Mouse (Mus musculus): ENCODE measurements at regions not wholly inside any gene's neighbourhood (a gene's known extent, or its start where the extent isn't known, plus 50 kb on each side); places are given as distances from the start of the nearest gene placed in this dataset.
"Not testable (repeated sequence)": the region's sequence is repeated elsewhere in the genome, so short reads cannot be mapped to it uniquely, and the experiment has no call there.

GRCm38 (mm10) chr1:152252658-152253267 lies 133.7 kb downstream of the Tsen15 start:
- DNase-seq (ENCODE audit: low spot score in 2 of 2) = no peak

DNA sequence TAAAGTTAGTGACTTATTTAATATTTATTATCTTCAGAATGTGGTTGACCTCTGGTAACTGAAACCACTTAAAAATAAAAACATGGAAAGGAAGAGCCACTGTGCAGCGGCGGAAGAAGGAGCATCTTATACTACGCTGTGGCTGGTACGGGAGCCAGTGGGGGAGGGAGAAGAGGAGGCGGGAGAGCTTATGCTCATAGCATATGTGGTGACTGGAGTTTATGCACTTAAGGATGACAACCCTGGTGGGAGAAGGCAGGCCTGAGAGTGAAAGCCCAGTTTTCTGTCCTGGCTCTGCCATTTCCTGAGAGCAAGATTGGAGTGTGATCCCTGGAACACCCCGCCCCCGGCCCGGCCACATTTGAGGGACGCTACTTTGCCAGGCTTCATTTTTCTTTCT lies 145.5 kb downstream of the Tsen15 start:
- peak in 1 of 2 experiments; percentile 39 for DNase-seq (ENCODE audit: low spot score in 2 of 2)

GRCm38 (mm10) chr1:152239376-152239775 lies 147.1 kb downstream of the Tsen15 start:
- DNase-seq (ENCODE audit: low spot score in 2 of 2) = no peak

- no peak for DNase-seq (ENCODE audit: low spot score in 2 of 2)
Observed at GRCm38 (mm10) chr1:152235212-152235792, 145.4 kb upstream of the 1700025G04Rik start.

- no peak for DNase-seq (ENCODE audit: low spot score in 2 of 2)
Observed at GRCm38 (mm10) chr1:152234716-152235115, 144.8 kb upstream of the 1700025G04Rik start.

DNA sequence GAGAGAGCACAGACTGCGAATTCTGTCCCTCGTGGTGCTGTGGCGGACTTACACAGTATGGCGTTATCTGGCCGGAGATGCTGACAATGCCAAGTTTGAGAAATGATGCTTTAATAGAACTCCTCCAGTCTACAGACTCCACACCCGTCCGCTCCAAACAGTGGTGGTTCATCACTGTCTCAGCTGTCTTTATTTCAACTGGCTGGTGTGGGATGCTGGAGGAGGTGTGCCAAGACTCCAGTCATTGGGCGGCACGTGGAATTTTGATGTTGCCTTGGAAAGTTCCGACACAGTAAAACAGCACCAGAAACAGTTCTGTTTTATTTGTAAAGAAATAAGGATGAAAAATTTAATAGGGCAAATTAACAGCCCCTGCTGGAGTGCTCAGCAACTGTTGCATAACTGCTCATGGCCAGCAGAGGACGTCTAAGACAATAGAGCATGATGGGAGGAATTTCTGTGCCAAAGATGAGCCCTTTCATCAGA lies 141.8 kb upstream of the 1700025G04Rik start:
- peak in 1 of 2 experiments; percentile 28 for DNase-seq (ENCODE audit: low spot score in 2 of 2)

DNA sequence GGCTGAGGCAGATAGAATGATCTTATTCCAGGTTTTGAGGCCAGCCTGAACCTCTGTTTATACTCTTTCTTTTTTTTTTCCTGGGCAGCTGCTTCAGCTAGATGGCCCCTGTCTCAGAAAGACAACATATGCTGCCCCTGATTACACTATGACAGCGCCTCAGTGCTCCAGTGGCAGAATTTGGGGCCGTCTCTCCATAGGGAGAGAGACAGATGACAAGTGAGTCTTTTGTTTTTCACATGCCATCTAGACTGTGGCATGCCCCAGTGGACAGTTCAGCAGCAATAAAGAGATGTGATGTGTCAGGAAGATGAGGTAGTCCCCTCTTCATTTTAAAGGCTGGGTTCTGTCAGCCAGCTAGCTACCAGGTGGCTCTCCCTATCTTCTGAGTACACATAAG lies 139.8 kb upstream of the 1700025G04Rik start:
- peak in 1 of 2 experiments; percentile 6 for DNase-seq (ENCODE audit: low spot score in 2 of 2)

- DNase-seq (ENCODE audit: low spot score in 2 of 2) = peak in 1 of 2 experiments; percentile 16
Observed at GRCm38 (mm10) chr1:152226049-152226448, 136.1 kb upstream of the 1700025G04Rik start.

GRCm38 (mm10) chr1:152223666-152224065 lies 133.7 kb upstream of the 1700025G04Rik start:
- peak in 1 of 2 experiments; percentile 15 for DNase-seq (ENCODE audit: low spot score in 2 of 2)

DNA sequence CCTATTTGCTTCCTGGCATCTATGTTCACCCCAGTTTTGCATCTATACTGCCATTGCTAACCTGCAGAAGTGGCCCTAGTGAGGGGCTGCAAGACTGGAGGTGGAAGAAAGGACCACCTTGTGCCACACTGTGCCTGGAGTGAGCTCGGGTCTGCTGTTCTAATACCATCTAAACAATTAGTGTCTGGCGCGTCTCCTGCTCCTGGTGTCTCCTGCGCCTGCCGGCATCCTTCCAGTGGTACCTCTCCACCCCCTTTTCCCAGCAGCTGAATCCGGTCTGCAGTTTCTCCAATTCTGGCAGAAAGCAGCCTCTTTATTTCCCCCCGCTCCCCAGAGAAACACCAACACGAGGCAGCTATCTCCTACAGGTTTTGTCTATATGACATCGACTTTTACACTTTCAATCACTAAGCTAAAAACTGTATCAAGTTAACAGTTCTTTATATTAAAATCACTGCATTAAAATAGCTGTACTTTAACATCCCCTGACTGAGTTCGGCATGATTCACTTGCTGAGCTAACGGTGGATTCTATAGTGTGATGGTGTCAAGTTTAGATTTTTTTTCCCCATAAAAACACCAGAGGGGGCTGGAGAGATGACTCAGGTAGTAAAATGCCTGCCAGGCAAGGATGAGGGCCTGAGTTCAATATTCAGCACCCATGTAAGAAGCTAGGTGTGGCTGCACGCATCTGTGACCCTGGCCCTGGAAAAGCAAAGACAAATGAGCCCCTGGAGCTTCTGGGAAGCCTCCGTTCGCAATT lies 131.1 kb upstream of the 1700025G04Rik start:
- no peak for DNase-seq (ENCODE audit: low spot score in 2 of 2)

GRCm38 (mm10) chr1:152219752-152220151 lies 129.8 kb upstream of the 1700025G04Rik start:
- DNase-seq (ENCODE audit: low spot score in 2 of 2) = not testable (repeated sequence)

DNA sequence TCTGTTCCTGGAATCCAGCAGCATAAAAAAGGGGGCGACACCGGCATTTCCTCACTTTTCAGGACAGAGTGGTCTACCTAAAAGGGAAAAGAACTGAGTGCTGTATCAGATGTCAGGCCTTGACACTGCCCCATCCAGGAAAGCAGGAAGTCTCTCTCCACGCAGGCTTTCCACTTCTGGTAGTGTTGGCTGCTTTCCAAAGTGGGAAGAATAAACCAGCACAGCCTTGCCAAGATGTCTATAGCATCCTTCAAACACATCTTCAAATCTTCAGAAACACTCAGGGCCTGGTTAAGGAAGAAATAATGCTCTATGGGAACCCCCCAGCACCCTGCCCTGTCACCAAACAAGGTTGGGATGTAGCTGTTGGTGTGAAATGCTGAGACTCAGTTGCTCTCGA lies 127.5 kb upstream of the 1700025G04Rik start:
- no peak for DNase-seq (ENCODE audit: low spot score in 2 of 2)

DNA sequence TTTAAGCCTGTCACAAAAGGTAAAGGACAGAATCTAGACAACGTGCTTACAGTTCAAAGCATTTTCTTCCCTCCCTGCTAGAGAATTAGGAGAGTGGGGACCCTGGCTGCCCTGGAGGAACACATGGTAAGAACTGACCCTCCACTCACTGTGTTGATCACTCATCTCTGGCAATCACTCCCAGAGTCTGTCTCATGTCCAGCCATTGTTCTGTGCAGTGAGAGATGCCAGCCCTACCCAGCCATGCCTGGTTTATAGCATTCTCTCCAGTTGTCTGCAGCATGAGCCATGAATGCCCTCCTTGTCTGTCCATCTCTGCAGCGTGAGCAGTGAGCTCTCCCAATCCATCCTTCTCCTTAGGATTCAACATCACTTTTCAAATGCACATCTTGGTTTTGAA lies 124.5 kb upstream of the 1700025G04Rik start:
- no peak for DNase-seq (ENCODE audit: low spot score in 2 of 2)

DNA sequence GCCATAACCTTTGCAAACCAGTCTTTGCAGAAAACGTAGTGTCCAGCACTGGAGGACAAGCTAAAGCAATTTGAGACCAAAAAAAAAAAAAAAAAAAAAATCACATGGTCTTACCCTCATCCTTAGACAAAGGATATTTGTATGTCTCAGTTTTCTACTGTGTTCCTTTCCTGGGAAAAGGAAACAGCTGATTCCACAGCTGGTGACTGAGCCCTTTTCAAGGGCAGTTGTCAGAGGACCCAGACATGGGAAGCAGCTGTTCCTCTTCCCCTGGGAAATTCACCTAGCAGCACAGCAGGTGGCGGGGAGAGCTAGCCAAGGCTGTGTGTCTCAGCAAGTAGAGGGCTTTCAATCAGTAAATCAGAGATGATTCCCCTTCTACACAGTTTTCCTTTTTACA lies 113.3 kb upstream of the 1700025G04Rik start:
- DNase-seq (ENCODE audit: low spot score in 2 of 2) = peak in 1 of 2 experiments; percentile 31

- peak in 1 of 2 experiments; percentile 3 for DNase-seq (ENCODE audit: low spot score in 2 of 2)
Observed at GRCm38 (mm10) chr1:152188700-152189099, 98.8 kb upstream of the 1700025G04Rik start.

- DNase-seq (ENCODE audit: low spot score in 2 of 2) = peak in 1 of 2 experiments; percentile 15
Observed at GRCm38 (mm10) chr1:152184956-152185355, 95.0 kb upstream of the 1700025G04Rik start.

DNA sequence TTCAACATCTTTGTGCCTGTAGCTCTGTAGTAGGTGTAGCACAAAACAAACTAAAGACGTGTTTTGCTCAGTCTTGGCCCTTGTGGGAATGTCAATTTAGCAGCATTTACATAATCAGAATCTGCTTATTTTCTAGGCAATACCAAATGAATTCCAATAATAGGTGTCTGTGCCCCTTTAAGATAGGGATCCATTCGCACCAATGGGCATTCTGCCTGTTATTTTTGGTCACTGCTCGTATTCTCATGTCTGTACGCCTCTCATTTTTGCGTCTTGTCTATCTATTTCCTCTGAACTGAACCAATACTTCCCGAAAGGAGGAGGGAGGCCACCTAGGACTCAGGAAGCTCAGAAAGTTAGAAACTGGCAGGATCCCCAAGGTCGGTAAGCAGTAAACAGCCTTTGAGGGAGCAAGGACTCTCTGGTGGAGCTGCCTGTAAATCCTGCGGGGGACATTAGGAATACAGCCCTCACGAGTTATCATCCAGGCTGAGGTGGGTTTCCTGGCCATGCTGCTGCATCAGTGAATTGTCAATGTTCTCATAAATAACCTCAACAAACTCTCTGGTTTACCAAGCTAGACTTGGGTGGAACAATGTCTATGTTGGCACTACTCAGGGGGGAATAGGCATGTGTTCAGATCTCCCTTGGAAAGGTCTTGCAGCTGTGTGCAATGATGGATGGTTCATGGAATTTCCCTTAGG lies 86.5 kb upstream of the 1700025G04Rik start:
- peak in 1 of 2 experiments; percentile 6 for DNase-seq (ENCODE audit: low spot score in 2 of 2)

DNA sequence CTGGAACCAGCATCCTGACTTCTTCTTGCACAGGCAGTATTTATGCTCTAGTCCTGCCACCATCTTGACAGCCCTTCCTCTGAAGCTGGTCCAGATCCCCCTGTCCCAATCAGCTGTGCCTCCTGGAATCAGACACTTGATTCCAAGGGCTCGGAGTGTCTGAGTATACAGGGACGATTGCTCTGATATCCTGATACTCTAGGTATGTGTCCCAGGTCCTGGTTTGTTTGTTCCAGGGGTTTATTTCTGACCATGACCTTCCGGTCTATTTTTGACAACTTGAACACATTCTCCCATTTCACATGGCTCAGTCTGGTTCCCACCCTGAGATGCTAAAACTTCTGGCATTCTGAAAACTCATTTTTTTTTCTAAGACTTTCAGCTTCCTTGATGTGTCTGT lies 85.8 kb upstream of the 1700025G04Rik start:
- peak in 1 of 2 experiments; percentile 7 for DNase-seq (ENCODE audit: low spot score in 2 of 2)

DNA sequence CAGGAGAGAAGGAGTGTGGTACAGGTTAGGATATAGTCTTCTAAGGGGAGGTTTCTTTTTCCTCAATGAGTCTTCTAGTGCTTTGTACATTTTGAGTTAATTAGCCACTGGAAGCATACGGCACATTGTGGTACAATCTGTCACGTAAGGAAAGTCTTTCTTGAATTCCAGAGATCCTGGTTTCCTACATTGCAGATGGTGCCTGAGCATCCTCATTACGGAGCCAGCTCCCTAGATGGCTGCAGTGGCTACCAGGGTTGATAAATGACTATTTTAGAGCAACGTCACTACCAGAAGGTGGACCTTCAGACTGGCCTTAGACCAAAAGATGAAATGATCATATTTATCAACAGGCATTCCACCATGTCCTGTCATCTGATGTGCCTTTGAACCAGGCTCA lies 84.5 kb upstream of the 1700025G04Rik start:
- DNase-seq (ENCODE audit: low spot score in 2 of 2) = peak in 1 of 2 experiments; percentile 36

GRCm38 (mm10) chr1:152171034-152171790 lies 81.3 kb upstream of the 1700025G04Rik start:
- peak; percentile 35 for DNase-seq (ENCODE audit: low spot score in 2 of 2)

GRCm38 (mm10) chr1:152170583-152170982 lies 80.7 kb upstream of the 1700025G04Rik start:
- peak in 1 of 2 experiments; percentile 9 for DNase-seq (ENCODE audit: low spot score in 2 of 2)
